In the genomic region with DNA sequence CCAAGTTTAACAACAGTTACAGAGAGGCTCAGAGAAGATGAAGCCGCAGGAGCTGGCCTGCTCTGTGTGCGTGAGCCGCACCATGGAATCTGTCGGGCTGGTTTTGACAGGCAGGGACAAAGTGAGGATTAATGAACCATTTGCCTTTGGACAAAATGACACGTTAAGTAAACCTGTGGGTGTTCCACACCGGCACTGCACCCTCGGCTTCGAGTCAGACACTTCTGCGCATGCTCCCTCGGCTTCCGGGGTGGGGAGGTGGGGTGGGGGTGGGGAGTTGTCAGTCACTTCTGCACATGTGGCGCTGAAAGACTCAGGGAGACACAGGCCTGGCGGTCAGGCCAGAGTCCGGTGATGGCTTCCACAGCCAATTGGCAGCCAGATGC, we compare ENCODE assay signal across 10 mouse cellular contexts.
DNase-seq lines count a peak whose midpoint lies in the region; ATAC-seq lines count a peak whose summit lies in the region.
"Had no signal": no experiment of that assay in that cellular context is flagged by ENCODE, and none has a peak within 500 bp of the region (broad histone marks: within the 10 kb centered on the region; RNA-seq: fewer than 3 reads in every experiment).

No protein-coding gene starts in this region.

- H3K4me3 ChIP-seq in heart, embryonic 14.5 days (ENCODE audit: control insufficient read depth in 1 of 2, insufficient read depth in 1 of 2, low read depth in 1 of 2, low read length in 2 of 2), result no peak overlapping the region

- peak overlapping the region; percentile 18; the same call in 1 of the 2 replicates for H3K9ac ChIP-seq in heart, embryonic 14.5 days (ENCODE audit: low read length)

- intact Hi-C loops in left cerebral cortex, postnatal 36 days (cut with DNase I), result no loop called here

- peak overlapping the region; percentile 56 for H3K4me2 ChIP-seq in heart, embryonic 14.5 days (ENCODE audit: low read length)

- 30% methylated on average over 14 of the region's 14 CpGs for WGBS in heart, embryonic 14.5 days

- no peak for ATAC-seq in heart, embryonic 14.5 days (ENCODE audit: insufficient number of reproducible peaks, insufficient read depth, low FRiP score, low read depth)

- H3K27ac ChIP-seq in heart, embryonic 14.5 days (replicated peaks in 1 of 2; ENCODE audit: control insufficient read depth in 1 of 2, insufficient read depth in 1 of 2, low read depth in 2 of 2, low read length in 2 of 2), result peak overlapping the region; percentile 32 to 77

- no peaks in the 10 kb centered on the region for H3K27me3 ChIP-seq in heart, embryonic 14.5 days (ENCODE audit: control insufficient read depth, insufficient read depth, low read length)

- peaks cover 25 to 26% of the 10 kb centered on the region in 2 experiments for H3K4me1 ChIP-seq in heart, embryonic 14.5 days (ENCODE audit: control insufficient read depth in 2 of 2, insufficient read depth in 2 of 2, low read length in 2 of 2)

- peak; percentile 15 to 39 for DNase-seq in lung, adult 18-20 months
- no peak for DNase-seq in lung, postnatal 25 days (ENCODE audit: low spot score)
- DNase-seq in kidney, postnatal 14 days, result peak; percentile 45
- DNase-seq in lung, postnatal 36 days, result peak; percentile 41
- no peak for DNase-seq in cerebellum, adult 9-11 months
- DNase-seq in left cerebral cortex, postnatal 36 days (ENCODE audit: low spot score in 2 of 2), result no peak
- DNase-seq in left cerebral cortex, adult 18-20 months (ENCODE audit: low spot score in 2 of 2), result no peak
- DNase-seq: embryo, embryonic 11 days; thymus, adult 18-20 months had no signal

- no peaks in the 10 kb centered on the region for H3K36me3 ChIP-seq in heart, embryonic 14.5 days (ENCODE audit: control insufficient read depth, insufficient read depth, low read length)

- H3K9me3 ChIP-seq in heart, embryonic 14.5 days (ENCODE audit: control insufficient read depth, low read length), result no peaks in the 10 kb centered on the region

Comparison
In these comparisons a context has a peak if more than half of its experiments do, and no peak if none do; other contexts are left out.
1. DNase-seq: peak in lung, adult 18-20 months (2 of 2), kidney, postnatal 14 days (single experiment) and lung, postnatal 36 days (single experiment); none in lung, postnatal 25 days (single experiment), cerebellum, adult 9-11 months (single experiment), left cerebral cortex, postnatal 36 days (0 of 2) and left cerebral cortex, adult 18-20 months (0 of 2).